Mouse (Mus musculus): Measurements from ENCODE around the gene Vezf1. TPM values are rescaled to one million over a fixed set of nuclear protein-coding genes. Genes with fewer than 3 reads are reported as not detected.

Gene Vezf1
- polyA plus RNA-seq, 1 experiment from 2014 or later: 64.7 TPM

DNA sequence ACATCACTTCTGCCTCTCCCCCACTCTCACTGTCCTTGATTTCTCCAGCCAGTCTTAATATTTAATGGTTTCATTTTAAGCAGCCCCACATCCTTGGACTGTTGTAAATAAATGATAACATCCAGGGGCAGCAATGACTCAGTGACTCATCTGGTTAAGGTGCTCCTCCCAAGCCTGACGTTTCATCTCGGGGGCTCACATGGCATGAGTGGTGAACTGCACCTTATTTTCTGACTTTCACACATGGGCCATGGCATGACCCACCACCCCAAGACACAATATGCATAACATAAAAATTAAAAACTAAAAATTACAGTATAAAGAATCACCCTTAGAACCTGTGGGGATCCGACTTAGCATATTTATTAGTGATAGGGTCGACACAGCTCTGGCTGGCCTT, 22.2 kb upstream of the Vezf1 start:
- H3K36me3 ChIP-seq: peaks cover 53% of the 10 kb centered on the region
- 92% methylated on average over 4 of the region's 4 CpGs for WGBS
- no peak overlapping the region for H3K27ac ChIP-seq
- H3K4me3 ChIP-seq: peak overlapping the region; percentile 99
- H3K4me1 ChIP-seq (replicated peaks): peaks cover 31% of the 10 kb centered on the region
- H3K9me3 ChIP-seq: no peaks in the 10 kb centered on the region
- no peak for DNase-seq (ENCODE audit: low spot score)
- no peaks in the 10 kb centered on the region for H3K27me3 ChIP-seq (ENCODE audit: insufficient read depth, poor library complexity, severe bottlenecking)

DNA sequence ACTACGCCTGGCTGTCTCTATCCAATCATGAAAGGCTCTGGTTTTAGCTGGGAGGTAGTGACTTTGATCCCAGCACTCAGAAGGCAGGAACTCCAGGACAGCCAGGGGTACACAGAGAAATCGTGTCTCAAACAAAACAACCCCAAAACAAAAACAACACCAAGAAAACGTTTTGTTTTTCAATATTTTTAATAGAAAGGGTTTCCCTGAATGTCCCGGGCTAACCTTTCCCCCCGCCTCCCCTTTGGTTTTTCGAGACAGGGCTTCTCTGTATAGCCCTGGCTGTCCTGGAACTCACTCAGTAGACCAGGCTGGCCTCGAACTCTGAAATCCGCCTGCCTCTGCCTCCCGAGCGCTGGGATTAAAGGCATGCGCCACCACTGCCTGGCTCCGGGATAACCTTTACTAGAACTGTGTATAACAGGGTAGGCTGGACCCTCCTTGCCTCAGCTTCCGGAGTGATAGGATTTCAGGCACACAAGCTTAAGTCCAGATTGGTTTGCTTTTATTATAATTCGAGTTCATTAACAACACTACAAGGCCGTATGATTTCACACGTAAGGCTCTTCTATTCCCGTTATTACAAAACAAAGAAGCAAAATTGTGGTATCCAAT, 21.6 kb upstream of the Vezf1 start:
- peak overlapping the region; percentile 100 for H3K27ac ChIP-seq
- 69% methylated on average over 17 of the region's 17 CpGs for WGBS
- no peak for DNase-seq (ENCODE audit: low spot score)
- H3K4me3 ChIP-seq: peak overlapping the region; percentile 99
- peaks cover 54% of the 10 kb centered on the region for H3K36me3 ChIP-seq
- peaks cover 35% of the 10 kb centered on the region for H3K4me1 ChIP-seq (replicated peaks)
- H3K27me3 ChIP-seq (ENCODE audit: insufficient read depth, poor library complexity, severe bottlenecking): no peaks in the 10 kb centered on the region
- no peaks in the 10 kb centered on the region for H3K9me3 ChIP-seq

DNA sequence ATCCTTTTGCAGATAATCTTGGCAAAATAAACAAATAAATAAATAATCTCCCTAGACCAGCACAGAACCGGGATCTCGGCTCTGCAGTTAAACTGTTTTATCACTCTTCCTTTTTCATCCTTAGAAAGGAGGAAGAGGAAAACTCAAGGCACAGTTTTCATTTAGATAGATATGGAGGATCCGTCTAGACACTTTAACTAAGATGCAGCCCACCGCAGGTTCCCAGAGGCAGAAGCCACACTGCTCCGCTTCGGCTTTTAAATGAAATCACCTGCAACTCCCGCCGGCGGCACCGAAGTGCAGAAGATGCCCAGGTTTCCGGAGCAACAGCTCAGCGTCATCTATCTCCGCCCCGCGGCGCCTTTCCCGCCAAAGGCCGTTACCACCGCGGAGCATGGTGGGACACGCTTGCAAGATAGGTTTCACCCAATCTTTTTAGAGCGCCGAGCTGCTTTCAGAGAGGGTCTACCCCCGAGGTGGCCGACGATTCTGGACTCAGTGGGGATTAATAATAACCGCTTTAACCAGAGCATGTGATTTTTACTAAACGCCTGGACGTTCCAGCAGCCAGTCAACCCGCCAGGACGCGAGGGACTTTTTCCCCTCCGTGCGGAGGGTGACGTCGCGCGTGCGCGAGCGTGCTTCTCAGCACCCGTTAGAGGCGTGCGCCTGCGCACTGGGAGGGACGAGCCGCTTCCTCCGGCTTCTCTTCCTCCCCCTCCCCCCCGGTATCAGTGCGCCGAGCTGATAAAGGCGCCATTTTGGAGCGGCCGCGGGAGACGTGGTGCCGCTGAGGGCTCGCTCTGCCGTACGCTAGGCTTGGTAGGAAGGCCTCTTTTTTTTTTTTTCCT, 20.9 kb upstream of the Vezf1 start, which contains the start of gene Srsf1:
Gene Srsf1, plus strand, starts transcription at position 430 of the 851 bp plus-strand sequence.
- Histone ChIP-seq H3K4me1 (replicated peaks) (peaks cover 39% of the 10 kb centered on the region), H3K9me3 (no peaks in the 10 kb centered on the region), H3K27ac (peak within 1 kb of the TSS; percentile 100), H3K36me3 (peaks cover 54% of the 10 kb centered on the region), H3K27me3 (ENCODE audit: insufficient read depth, poor library complexity, severe bottlenecking) (no peaks in the 10 kb centered on the region), H3K4me3 (peak within 1 kb of the TSS; percentile 99)
- under 1% methylated on average over 60 of the region's 60 CpGs for WGBS
- DNase-seq (ENCODE audit: low spot score): peak; percentile 99

DNA sequence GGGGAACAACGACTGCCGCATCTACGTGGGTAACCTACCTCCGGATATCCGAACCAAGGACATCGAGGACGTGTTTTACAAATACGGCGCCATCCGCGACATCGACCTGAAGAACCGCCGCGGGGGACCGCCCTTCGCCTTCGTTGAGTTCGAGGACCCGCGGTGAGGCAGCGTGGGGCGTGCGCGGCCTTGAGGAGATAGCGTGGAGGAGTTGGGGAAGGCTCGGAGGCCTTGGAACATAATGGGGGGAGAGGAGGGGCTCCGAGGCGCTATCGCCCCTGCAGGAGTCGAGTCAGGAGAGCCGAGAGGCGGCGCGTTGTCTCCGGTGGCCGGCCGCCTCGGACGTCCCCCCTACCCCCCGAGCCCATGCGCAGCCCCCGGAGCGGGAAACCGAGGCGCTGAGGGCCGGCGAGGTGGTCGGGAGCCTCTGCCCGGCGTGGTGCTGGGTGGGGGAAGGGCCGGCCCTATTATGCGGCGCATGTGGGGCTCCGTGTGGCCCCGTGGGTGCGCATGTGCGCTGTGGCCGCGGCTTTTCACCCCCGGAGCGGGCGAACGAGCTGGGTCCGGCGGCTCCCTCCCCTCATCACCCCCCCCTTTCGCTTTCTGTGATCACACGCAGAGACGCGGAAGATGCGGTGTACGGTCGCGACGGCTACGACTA, 20.1 kb upstream of the Vezf1 start:
- WGBS: under 1% methylated on average over 76 of the region's 76 CpGs
- Histone ChIP-seq H3K4me3 (peak overlapping the region; percentile 99), H3K9me3 (no peaks in the 10 kb centered on the region), H3K36me3 (peaks cover 54% of the 10 kb centered on the region), H3K27ac (peak overlapping the region; percentile 100), H3K4me1 (replicated peaks) (peaks cover 39% of the 10 kb centered on the region), H3K27me3 (ENCODE audit: insufficient read depth, poor library complexity, severe bottlenecking) (no peaks in the 10 kb centered on the region)
- DNase-seq (ENCODE audit: low spot score): peak; percentile 76

DNA sequence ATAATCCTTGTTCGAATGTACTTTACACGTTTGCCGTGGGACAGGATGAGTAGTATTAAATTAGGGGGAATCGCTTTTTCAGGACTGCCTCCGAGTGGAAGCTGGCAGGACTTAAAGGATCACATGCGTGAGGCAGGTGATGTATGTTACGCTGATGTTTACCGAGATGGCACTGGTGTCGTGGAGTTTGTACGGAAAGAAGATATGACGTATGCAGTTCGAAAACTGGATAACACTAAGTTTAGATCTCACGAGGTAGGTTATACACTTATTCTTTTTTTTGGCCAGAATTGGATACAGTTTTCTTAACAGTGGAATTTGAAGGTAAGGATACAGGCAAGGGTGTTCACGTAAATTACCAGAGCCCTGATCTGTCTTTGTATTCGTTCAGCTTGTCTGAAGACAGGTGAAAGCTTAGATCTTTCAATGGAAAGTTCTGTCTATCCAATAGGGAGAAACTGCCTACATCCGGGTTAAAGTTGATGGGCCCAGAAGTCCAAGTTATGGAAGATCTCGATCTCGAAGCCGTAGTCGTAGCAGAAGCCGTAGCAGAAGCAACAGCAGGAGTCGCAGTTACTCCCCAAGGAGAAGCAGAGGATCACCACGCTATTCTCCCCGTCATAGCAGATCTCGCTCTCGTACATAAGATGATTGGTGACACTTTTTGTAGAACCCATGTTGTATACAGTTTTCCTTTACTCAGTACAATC, 19.0 kb upstream of the Vezf1 start:
- H3K27ac ChIP-seq: peak overlapping the region; percentile 100

DNA sequence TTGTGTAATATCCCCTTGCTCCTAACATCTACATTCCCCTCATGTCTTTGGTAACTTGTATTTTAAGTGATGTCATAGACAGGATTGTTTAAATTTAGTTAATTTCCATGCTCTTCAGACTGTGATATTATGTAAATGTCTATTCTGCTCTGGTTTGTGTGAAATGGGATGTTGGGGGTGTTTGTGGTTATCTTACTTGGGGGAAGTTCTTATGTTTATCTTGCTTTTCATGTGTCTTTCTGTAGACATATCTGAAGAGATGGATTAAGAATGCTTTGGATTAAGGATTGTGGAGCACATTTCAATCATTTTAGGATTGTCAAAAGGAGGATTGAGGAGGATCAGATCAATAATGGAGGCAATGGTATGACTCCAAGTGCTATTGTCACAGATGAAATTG, 18.3 kb upstream of the Vezf1 start:
- Histone ChIP-seq H3K27me3 (ENCODE audit: insufficient read depth, poor library complexity, severe bottlenecking) (no peaks in the 10 kb centered on the region), H3K27ac (no peak overlapping the region), H3K4me3 (peak overlapping the region; percentile 99), H3K4me1 (replicated peaks) (peaks cover 39% of the 10 kb centered on the region), H3K9me3 (no peaks in the 10 kb centered on the region), H3K36me3 (peaks cover 59% of the 10 kb centered on the region)
- DNase-seq (ENCODE audit: low spot score): no peak

More for the DNA sequence above, 19.0 kb upstream of the Vezf1 start:
- H3K9me3 ChIP-seq: no peaks in the 10 kb centered on the region
- 34% methylated on average over 26 of the region's 26 CpGs for WGBS
- peak overlapping the region; percentile 99 for H3K4me3 ChIP-seq
- H3K36me3 ChIP-seq: peaks cover 58% of the 10 kb centered on the region
- no peak for DNase-seq (ENCODE audit: low spot score)
- H3K4me1 ChIP-seq (replicated peaks): peaks cover 39% of the 10 kb centered on the region
- H3K27me3 ChIP-seq (ENCODE audit: insufficient read depth, poor library complexity, severe bottlenecking): no peaks in the 10 kb centered on the region

DNA sequence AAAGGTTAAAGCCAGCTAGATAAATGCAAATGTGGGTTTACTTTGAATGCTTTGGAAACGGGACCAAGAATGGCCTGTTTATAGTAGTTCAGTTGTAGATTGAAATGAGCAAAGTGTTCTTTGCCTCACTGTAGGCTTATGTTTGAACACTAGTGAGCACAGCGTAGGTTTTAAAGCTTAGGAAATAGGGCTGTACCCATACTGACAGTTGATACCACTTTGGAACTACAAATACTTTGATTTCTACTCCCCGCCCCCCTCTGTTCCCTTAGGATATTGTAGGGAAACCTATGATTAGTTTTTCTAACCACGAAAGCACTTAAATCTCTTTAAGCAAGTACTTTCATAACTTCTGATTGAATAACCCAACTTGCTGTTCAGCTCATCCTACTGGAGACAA, 15.4 kb upstream of the Vezf1 start:
- H3K4me3 ChIP-seq: no peak overlapping the region

DNA sequence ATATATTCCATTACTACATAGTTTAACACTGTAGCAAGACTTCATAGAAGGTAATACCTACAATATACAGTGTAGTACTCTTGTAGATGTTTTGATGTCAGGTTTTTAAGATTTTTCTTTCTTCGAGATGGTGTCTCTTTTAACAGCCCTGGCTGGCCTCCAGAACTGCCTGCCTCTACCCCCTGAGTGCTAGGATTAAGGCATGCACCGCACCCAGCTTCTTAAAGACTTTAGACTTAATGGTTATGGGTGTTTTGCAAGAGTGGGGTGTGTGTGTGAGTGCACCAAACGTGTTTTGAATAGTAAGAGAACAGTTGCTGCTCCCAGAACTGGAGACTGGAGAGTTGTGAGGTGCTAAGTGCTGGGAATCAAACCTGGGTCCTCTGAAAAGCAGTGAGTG, 14.3 kb upstream of the Vezf1 start:
- peaks cover 27% of the 10 kb centered on the region for H3K4me1 ChIP-seq (replicated peaks)
- no peaks in the 10 kb centered on the region for H3K27me3 ChIP-seq (ENCODE audit: insufficient read depth, poor library complexity, severe bottlenecking)
- H3K27ac ChIP-seq: no peak overlapping the region
- DNase-seq (ENCODE audit: low spot score): no peak
- H3K36me3 ChIP-seq: peaks cover 61% of the 10 kb centered on the region
- no peaks in the 10 kb centered on the region for H3K9me3 ChIP-seq
- 69% methylated on average over 3 of the region's 3 CpGs for WGBS
- H3K4me3 ChIP-seq: no peak overlapping the region

More for the DNA sequence above, 15.4 kb upstream of the Vezf1 start:
- Histone ChIP-seq H3K9me3 (no peaks in the 10 kb centered on the region), H3K4me1 (replicated peaks) (peaks cover 27% of the 10 kb centered on the region), H3K36me3 (peaks cover 67% of the 10 kb centered on the region), H3K27me3 (ENCODE audit: insufficient read depth, poor library complexity, severe bottlenecking) (no peaks in the 10 kb centered on the region), H3K27ac (no peak overlapping the region)
- WGBS: 85% methylated on average over 4 of the region's 4 CpGs
- no peak for DNase-seq (ENCODE audit: low spot score)

DNA sequence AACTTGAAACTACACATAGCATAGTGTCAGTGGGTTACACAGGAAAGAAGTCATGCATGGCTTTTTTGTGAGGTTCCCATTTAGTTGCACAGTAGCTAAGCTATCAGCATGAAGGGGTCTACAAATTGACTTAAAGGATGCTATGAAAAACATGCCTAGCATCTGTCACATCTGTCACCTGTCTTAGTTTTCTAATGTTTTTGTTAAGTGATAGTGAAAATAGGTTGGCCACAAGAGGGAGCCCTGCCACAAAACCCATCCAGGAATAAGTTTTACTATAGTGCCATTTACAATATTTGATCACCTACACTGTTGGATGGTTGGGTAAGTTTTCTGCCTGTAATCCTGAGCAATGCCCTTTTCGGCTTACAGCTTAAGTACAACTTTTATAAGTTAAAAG, 13.5 kb upstream of the Vezf1 start:
- Histone ChIP-seq H3K4me3 (no peak overlapping the region), H3K36me3 (peaks cover 53% of the 10 kb centered on the region), H3K9me3 (no peaks in the 10 kb centered on the region), H3K4me1 (replicated peaks) (peaks cover 21% of the 10 kb centered on the region), H3K27ac (no peak overlapping the region), H3K27me3 (ENCODE audit: insufficient read depth, poor library complexity, severe bottlenecking) (no peaks in the 10 kb centered on the region)
- 79% methylated on average over 1 of the region's 1 CpGs for WGBS
- peak; percentile 43 for DNase-seq (ENCODE audit: low spot score)

DNA sequence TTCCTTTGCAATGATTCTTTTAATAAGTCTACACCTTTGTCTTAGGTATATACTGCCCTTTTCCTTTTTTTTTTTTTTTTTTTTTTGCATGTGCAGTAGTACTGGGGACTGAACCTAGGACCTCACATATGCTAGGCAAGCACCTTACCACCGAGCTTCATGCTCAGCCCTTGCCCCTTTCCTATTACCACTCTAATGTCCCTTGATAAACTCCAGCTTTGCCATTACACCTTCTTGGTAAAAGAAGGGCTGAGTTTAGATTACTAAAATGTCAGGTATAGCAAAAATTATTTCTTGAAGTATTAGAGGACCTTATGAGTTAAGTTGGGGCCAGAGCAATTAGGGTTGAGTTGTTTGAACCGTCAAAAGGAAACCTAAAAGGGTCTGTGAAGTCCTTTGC, 12.3 kb upstream of the Vezf1 start:
- no peak for DNase-seq (ENCODE audit: low spot score)
- H3K27ac ChIP-seq: no peak overlapping the region
- H3K4me3 ChIP-seq: no peak overlapping the region
- no peaks in the 10 kb centered on the region for H3K27me3 ChIP-seq (ENCODE audit: insufficient read depth, poor library complexity, severe bottlenecking)
- WGBS: 87% methylated on average over 2 of the region's 2 CpGs
- peaks cover 10% of the 10 kb centered on the region for H3K4me1 ChIP-seq (replicated peaks)
- H3K36me3 ChIP-seq: peaks cover 41% of the 10 kb centered on the region
- no peaks in the 10 kb centered on the region for H3K9me3 ChIP-seq

DNA sequence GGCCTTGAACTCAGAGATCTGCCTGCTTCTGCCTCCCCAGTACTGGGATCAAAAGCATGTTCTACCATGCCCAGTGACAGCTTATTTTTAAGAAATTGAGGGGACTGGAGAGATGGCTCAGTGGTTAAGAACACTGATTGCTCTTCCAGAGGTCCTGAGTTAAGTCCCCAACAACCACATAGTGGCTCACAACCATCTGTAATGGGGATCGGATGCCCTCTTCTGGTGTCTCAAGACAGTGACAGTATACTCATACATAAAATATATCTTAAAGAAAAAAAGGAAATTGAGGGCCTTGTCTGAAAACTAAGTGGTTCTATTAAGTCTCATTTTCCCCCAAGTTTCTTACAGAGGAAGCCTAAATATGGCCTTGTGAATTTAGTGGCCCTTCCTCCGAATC, 10.3 kb upstream of the Vezf1 start:
- H3K9me3 ChIP-seq: no peaks in the 10 kb centered on the region
- no peak overlapping the region for H3K27ac ChIP-seq
- DNase-seq (ENCODE audit: low spot score): no peak
- H3K4me3 ChIP-seq: no peak overlapping the region
- no peaks in the 10 kb centered on the region for H3K4me1 ChIP-seq (replicated peaks)
- H3K36me3 ChIP-seq: peaks cover 21% of the 10 kb centered on the region
- no peaks in the 10 kb centered on the region for H3K27me3 ChIP-seq (ENCODE audit: insufficient read depth, poor library complexity, severe bottlenecking)
- WGBS: 74% methylated on average over 2 of the region's 2 CpGs

DNA sequence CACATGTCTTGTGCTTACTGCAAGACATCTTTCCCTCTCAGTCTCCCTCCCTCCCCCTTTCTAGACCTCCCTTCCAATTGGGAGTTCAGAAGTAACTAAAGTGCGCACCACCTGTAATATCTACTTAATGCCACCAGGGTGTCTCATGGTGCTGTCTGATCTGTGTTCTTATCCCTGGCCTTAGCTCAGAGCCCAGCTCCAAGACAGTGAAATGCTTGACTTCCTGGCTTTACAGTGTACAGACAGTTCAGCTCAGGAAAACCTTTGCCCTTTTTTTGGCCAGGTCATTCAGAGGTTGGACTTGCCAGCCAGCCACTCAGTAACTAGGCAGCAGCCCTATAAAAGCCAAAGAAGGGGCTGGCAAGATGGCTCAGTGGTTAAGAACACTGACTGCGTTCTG, 8.9 kb upstream of the Vezf1 start:
- peak; percentile 31 for DNase-seq (ENCODE audit: low spot score)
- Histone ChIP-seq H3K4me3 (no peak overlapping the region), H3K27me3 (ENCODE audit: insufficient read depth, poor library complexity, severe bottlenecking) (no peaks in the 10 kb centered on the region), H3K4me1 (replicated peaks) (no peaks in the 10 kb centered on the region), H3K27ac (no peak overlapping the region), H3K36me3 (peaks cover 8% of the 10 kb centered on the region), H3K9me3 (no peaks in the 10 kb centered on the region)
- 49% methylated on average over 2 of the region's 2 CpGs for WGBS

Data from hindbrain, embryonic 10.5 days (tissue).